Mouse (Mus musculus): ENCODE results near the gene Sertad4. TPM values are rescaled to one million over a fixed set of nuclear protein-coding genes. Genes with fewer than 3 reads are reported as not detected.

The Sertad4 gene
- polyA plus RNA-seq, 1 experiment from 2014 or later: 20.8 TPM

- Histone ChIP-seq H3K4me3 (ENCODE audit: low read depth, low read length) (peak overlapping the region; percentile 85), H3K9ac (ENCODE audit: low read length) (peak overlapping the region; percentile 95), H3K9me3 (replicated peaks; ENCODE audit: control insufficient read depth, low read length) (no peaks in the 10 kb centered on the region), H3K4me2 (ENCODE audit: low read length) (peak overlapping the region; percentile 90), H3K4me1 (ENCODE audit: control insufficient read depth, insufficient read depth, low read length) (peaks cover 47% of the 10 kb centered on the region), H3K27me3 (replicated peaks; ENCODE audit: control insufficient read depth, insufficient read depth, low read length) (0 out of 2 replicates have a peak, but pooled peaks cover 3% of the 10 kb centered on the region), H3K36me3 (ENCODE audit: control insufficient read depth, insufficient read depth, low read length) (no peaks in the 10 kb centered on the region), H3K27ac (ENCODE audit: low read depth, low read length) (peak overlapping the region; percentile 96)
- DNase-seq (ENCODE audit: low spot score): peak; percentile 57
- WGBS: under 1% methylated on average over 29 of the region's 45 CpGs
- ATAC-seq: peak; percentile 48
These were observed 711 bp downstream of the Sertad4 start for GRCm38 (mm10) chr1:192854819-192855271.

- no peak for DNase-seq (ENCODE audit: low spot score)
- Histone ChIP-seq H3K4me3 (ENCODE audit: low read depth, low read length) (peak overlapping the region; percentile 85), H3K9ac (ENCODE audit: low read length) (peak overlapping the region; percentile 95), H3K27me3 (replicated peaks; ENCODE audit: control insufficient read depth, insufficient read depth, low read length) (0 out of 2 replicates have a peak, but pooled peaks cover 3% of the 10 kb centered on the region), H3K36me3 (ENCODE audit: control insufficient read depth, insufficient read depth, low read length) (peaks cover 3% of the 10 kb centered on the region), H3K27ac (ENCODE audit: low read depth, low read length) (peak overlapping the region; percentile 96), H3K4me2 (ENCODE audit: low read length) (peak overlapping the region; percentile 90), H3K9me3 (replicated peaks; ENCODE audit: control insufficient read depth, low read length) (no peaks in the 10 kb centered on the region), H3K4me1 (ENCODE audit: control insufficient read depth, insufficient read depth, low read length) (peaks cover 47% of the 10 kb centered on the region)
- no peak for ATAC-seq
- WGBS: 5% methylated on average over 19 of the region's 19 CpGs
These were observed 1.4 kb downstream of the Sertad4 start for GRCm38 (mm10) chr1:192853988-192854818.

- Histone ChIP-seq H3K27ac (ENCODE audit: low read depth, low read length) (no peak overlapping the region), H3K9me3 (replicated peaks; ENCODE audit: control insufficient read depth, low read length) (no peaks in the 10 kb centered on the region), H3K36me3 (ENCODE audit: control insufficient read depth, insufficient read depth, low read length) (peaks cover 11% of the 10 kb centered on the region), H3K4me3 (ENCODE audit: low read depth, low read length) (peak overlapping the region; percentile 85), H3K9ac (ENCODE audit: low read length) (peak overlapping the region; percentile 95; the same call in 1 of the 2 replicates), H3K27me3 (replicated peaks; ENCODE audit: control insufficient read depth, insufficient read depth, low read length) (0 out of 2 replicates have a peak, but pooled peaks cover 3% of the 10 kb centered on the region), H3K4me2 (ENCODE audit: low read length) (peak overlapping the region; percentile 90), H3K4me1 (ENCODE audit: control insufficient read depth, insufficient read depth, low read length) (peaks cover 47% of the 10 kb centered on the region)
- ATAC-seq: no peak
- 36% methylated on average over 2 of the region's 2 CpGs for WGBS
- DNase-seq (ENCODE audit: low spot score): no peak
These were observed 2.1 kb downstream of the Sertad4 start for GRCm38 (mm10) chr1:192853429-192853828.

GRCm38 (mm10) chr1:192852047-192852446 lies 3.5 kb downstream of the Sertad4 start:
- Histone ChIP-seq H3K27ac (ENCODE audit: low read depth, low read length) (peak overlapping the region; percentile 10; the same call in 1 of the 2 replicates), H3K36me3 (ENCODE audit: control insufficient read depth, insufficient read depth, low read length) (peaks cover 25% of the 10 kb centered on the region), H3K4me3 (ENCODE audit: low read depth, low read length) (no peak overlapping the region), H3K9ac (ENCODE audit: low read length) (peak overlapping the region; percentile 5; the same call in 1 of the 2 replicates), H3K4me1 (ENCODE audit: control insufficient read depth, insufficient read depth, low read length) (peaks cover 47% of the 10 kb centered on the region), H3K9me3 (replicated peaks; ENCODE audit: control insufficient read depth, low read length) (no peaks in the 10 kb centered on the region), H3K27me3 (replicated peaks; ENCODE audit: control insufficient read depth, insufficient read depth, low read length) (0 out of 2 replicates have a peak, but pooled peaks cover 3% of the 10 kb centered on the region), H3K4me2 (ENCODE audit: low read length) (peak overlapping the region; percentile 43)
- ATAC-seq (no peak), DNase-seq (ENCODE audit: low spot score) (no peak)

- peak; percentile 62 for ATAC-seq
- peak overlapping the region; percentile 5 for H3K9ac ChIP-seq (ENCODE audit: low read length)
- peaks cover 29% of the 10 kb centered on the region for H3K36me3 ChIP-seq (ENCODE audit: control insufficient read depth, insufficient read depth, low read length)
- 0 out of 2 replicates have a peak, but pooled peaks cover 3% of the 10 kb centered on the region for H3K27me3 ChIP-seq (replicated peaks; ENCODE audit: control insufficient read depth, insufficient read depth, low read length)
- H3K4me3 ChIP-seq (ENCODE audit: low read depth, low read length): peak overlapping the region; percentile 9; the same call in 1 of the 2 replicates
- WGBS: 3% methylated on average over 6 of the region's 6 CpGs
- H3K27ac ChIP-seq (ENCODE audit: low read depth, low read length): peak overlapping the region; percentile 74
- DNase-seq (ENCODE audit: low spot score): peak; percentile 90
- H3K4me2 ChIP-seq (ENCODE audit: low read length): peak overlapping the region; percentile 43
- peaks cover 47% of the 10 kb centered on the region for H3K4me1 ChIP-seq (ENCODE audit: control insufficient read depth, insufficient read depth, low read length)
- H3K9me3 ChIP-seq (replicated peaks; ENCODE audit: control insufficient read depth, low read length): no peaks in the 10 kb centered on the region
These were observed 3.9 kb downstream of the Sertad4 start for GRCm38 (mm10) chr1:192851640-192852039.

GRCm38 (mm10) chr1:192851126-192851525 lies 4.4 kb downstream of the Sertad4 start:
- Histone ChIP-seq H3K4me1 (ENCODE audit: control insufficient read depth, insufficient read depth, low read length) (peaks cover 42% of the 10 kb centered on the region), H3K36me3 (ENCODE audit: control insufficient read depth, insufficient read depth, low read length) (peaks cover 34% of the 10 kb centered on the region), H3K27ac (ENCODE audit: low read depth, low read length) (peak overlapping the region; percentile 74), H3K27me3 (replicated peaks; ENCODE audit: control insufficient read depth, insufficient read depth, low read length) (0 out of 2 replicates have a peak, but pooled peaks cover 3% of the 10 kb centered on the region), H3K9me3 (replicated peaks; ENCODE audit: control insufficient read depth, low read length) (no peaks in the 10 kb centered on the region), H3K4me2 (ENCODE audit: low read length) (peak overlapping the region; percentile 43), H3K9ac (ENCODE audit: low read length) (peak overlapping the region; percentile 5), H3K4me3 (ENCODE audit: low read depth, low read length) (peak overlapping the region; percentile 9; the same call in 1 of the 2 replicates)
- ATAC-seq (peak; percentile 22), DNase-seq (ENCODE audit: low spot score) (peak; percentile 55)
- WGBS: 3% methylated on average over 2 of the region's 2 CpGs

GRCm38 (mm10) chr1:192849616-192850015 lies 5.9 kb downstream of the Sertad4 start:
- Histone ChIP-seq H3K27ac (ENCODE audit: low read depth, low read length) (no peak overlapping the region), H3K4me2 (ENCODE audit: low read length) (no peak overlapping the region), H3K27me3 (replicated peaks; ENCODE audit: control insufficient read depth, insufficient read depth, low read length) (0 out of 2 replicates have a peak, but pooled peaks cover 3% of the 10 kb centered on the region), H3K4me1 (ENCODE audit: control insufficient read depth, insufficient read depth, low read length) (peaks cover 38% of the 10 kb centered on the region), H3K36me3 (ENCODE audit: control insufficient read depth, insufficient read depth, low read length) (peaks cover 44% of the 10 kb centered on the region), H3K4me3 (ENCODE audit: low read depth, low read length) (no peak overlapping the region), H3K9ac (ENCODE audit: low read length) (no peak overlapping the region), H3K9me3 (replicated peaks; ENCODE audit: control insufficient read depth, low read length) (no peaks in the 10 kb centered on the region)
- ATAC-seq (no peak), DNase-seq (ENCODE audit: low spot score) (no peak)
- WGBS: 89% methylated on average over 5 of the region's 5 CpGs

GRCm38 (mm10) chr1:192847254-192847653 lies 8.3 kb downstream of the Sertad4 start:
- Histone ChIP-seq H3K9ac (ENCODE audit: low read length) (no peak overlapping the region), H3K4me3 (ENCODE audit: low read depth, low read length) (no peak overlapping the region), H3K27me3 (replicated peaks; ENCODE audit: control insufficient read depth, insufficient read depth, low read length) (no peaks in the 10 kb centered on the region), H3K4me2 (ENCODE audit: low read length) (no peak overlapping the region), H3K4me1 (ENCODE audit: control insufficient read depth, insufficient read depth, low read length) (peaks cover 18% of the 10 kb centered on the region), H3K36me3 (ENCODE audit: control insufficient read depth, insufficient read depth, low read length) (peaks cover 44% of the 10 kb centered on the region), H3K9me3 (replicated peaks; ENCODE audit: control insufficient read depth, low read length) (no peaks in the 10 kb centered on the region), H3K27ac (ENCODE audit: low read depth, low read length) (no peak overlapping the region)
- 8% methylated on average over 3 of the region's 3 CpGs for WGBS
- no peak for ATAC-seq
- DNase-seq (ENCODE audit: low spot score): no peak

Measured in forebrain, embryonic 14.5 days (tissue).